Mouse (Mus musculus) intestine, embryonic 14.5 days (tissue): ENCODE data around the gene Mbl2. TPM values are rescaled to one million over a fixed set of nuclear protein-coding genes. Genes with fewer than 3 reads are reported as not detected.

ENCODE experiments used
- ATAC-seq: fragments of 200-750 bp; cut with Nextera tagmentation; replicated peaks from 2 replicates; pipeline ENCODE4 v1.8.0; 2017; ENCODE audit warnings: low read depth, moderate number of reproducible peaks, moderate TSS enrichment, moderate library complexity; ENCODE audit not compliant: low FRiP score, low TSS enrichment
- DNase-seq: peaks from one replicate; pipeline ENCODE4 v3.0.0-alpha.2; 2018; ENCODE audit warnings: low spot score
- H3K27ac ChIP-seq: fragments of 300-500 bp; sonication (generic); 2 replicates; pipeline ENCODE4 v1.5.1; 2014; ENCODE audit warnings: low read depth, mild to moderate bottlenecking, control low read depth
- H3K27me3 ChIP-seq: fragments of 300-500 bp; sonication (generic); replicated peaks from 2 replicates; pipeline ENCODE4 v1.6.1; 2014; ENCODE audit warnings: low read length, control low read depth; ENCODE audit not compliant: control insufficient read depth, insufficient read depth
- H3K36me3 ChIP-seq: fragments of 300-500 bp; sonication (generic); 2 replicates; pipeline ENCODE4 v1.6.1; 2014; ENCODE audit warnings: low read length, control low read depth; ENCODE audit not compliant: control insufficient read depth, insufficient read depth
- H3K4me1 ChIP-seq: fragments of 300-500 bp; sonication (generic); replicated peaks from 2 replicates; pipeline ENCODE4 v1.6.1; 2014; ENCODE audit warnings: low read length, control low read depth, mixed read lengths; ENCODE audit not compliant: control insufficient read depth, insufficient read depth
- H3K4me2 ChIP-seq: fragments of 300-500 bp; sonication (generic); 2 replicates; pipeline ENCODE4 v1.6.1; 2014; ENCODE audit warnings: low read length
- H3K4me3 ChIP-seq: fragments of 300-500 bp; sonication (generic); 2 replicates; pipeline ENCODE4 v1.5.1; 2014; ENCODE audit warnings: low read depth, low read length, control low read depth, mixed read lengths
- H3K9ac ChIP-seq: fragments of 300-500 bp; sonication (generic); 2 replicates; pipeline ENCODE4 v1.6.1; 2014; ENCODE audit warnings: mild to moderate bottlenecking, low read length
- H3K9me3 ChIP-seq: fragments of 300-500 bp; sonication (generic); 2 replicates; pipeline ENCODE4 v1.6.1; 2016; ENCODE audit warnings: low read length, control low read depth; ENCODE audit not compliant: control insufficient read depth
- WGBS: fragments of 180-500 bp; shearing (Covaris S2); extraction: QIAGEN DNeasy Blood & Tissue Kit; methylation state at CpG from one replicate; pipeline ENCODE4 v1.1.7; 2014; 5-methylcytosine and 5-hydroxymethylcytosine counted together
- microRNA-seq: library from miRNA; unstranded; fragments of <30 nt; microRNA quantifications from one replicate; pipeline ENCODE4, GENCODE M21; 2016
- polyA plus RNA-seq: library from polyadenylated mRNA; unstranded; fragments of >200 nt; fragmentation: Nextera tagmentation; extraction: Ambion mirVana; gene quantifications from 2 replicates; pipeline ENCODE4 v1.2.1, GENCODE M21; 2014

Mbl2 gene
- polyA plus RNA-seq, 1 experiment from 2014 or later, result not detected

DNA sequence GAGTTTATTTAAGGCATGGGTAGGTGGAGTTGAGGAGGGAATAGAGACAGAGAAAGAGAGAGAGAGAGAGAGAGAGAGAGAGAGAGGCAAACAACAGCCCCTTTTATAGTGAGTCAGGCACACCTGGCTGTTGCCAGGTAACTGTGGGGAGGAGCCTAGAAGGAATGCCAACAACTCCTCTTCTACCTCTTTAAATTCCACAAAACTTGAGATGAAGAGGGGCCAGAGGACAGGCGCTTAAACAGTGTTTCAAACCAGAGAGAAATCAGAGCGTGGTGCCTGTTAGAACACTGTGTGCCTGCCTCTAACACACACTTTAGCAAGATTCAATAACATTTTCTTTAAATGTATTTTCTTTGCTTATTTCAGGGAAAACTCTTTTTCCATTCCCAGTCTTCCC is 19.5 kb downstream of the Mbl2 start:
- Histone ChIP-seq H3K4me1 (peaks cover 7% of the 10 kb centered on the region; the same call in 1 of the 2 replicates), H3K9me3 (no peaks in the 10 kb centered on the region), H3K27ac (no peak overlapping the region), H3K27me3 (0 out of 2 replicates have a peak, but pooled peaks cover 5% of the 10 kb centered on the region), H3K4me3 (no peak overlapping the region), H3K9ac (no peak overlapping the region), H3K4me2 (no peak overlapping the region), H3K36me3 (no peaks in the 10 kb centered on the region)
- DNase-seq (no peak), ATAC-seq (no peak)
- 70% methylated on average over 2 of the region's 2 CpGs for WGBS

DNA sequence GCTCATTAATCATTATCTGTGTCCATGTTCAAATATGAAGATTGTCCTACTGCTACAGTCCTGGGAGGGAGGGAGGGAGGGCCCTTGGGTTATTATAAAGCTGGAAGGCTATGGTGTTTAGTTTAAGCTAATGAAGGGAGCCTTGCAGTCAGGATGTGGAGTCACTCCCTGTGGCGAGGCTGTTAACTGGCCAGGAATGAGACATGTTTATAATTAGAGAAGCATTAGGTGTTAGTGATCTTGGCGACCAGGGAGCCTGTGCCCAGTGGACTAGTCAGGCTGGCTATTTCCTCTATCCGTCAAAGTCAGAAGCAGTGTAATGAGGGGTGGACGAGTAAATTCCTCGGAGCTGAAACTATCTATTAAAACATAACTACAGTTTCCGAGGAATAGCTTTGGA is 23.6 kb downstream of the Mbl2 start:
- Histone ChIP-seq H3K9me3 (no peaks in the 10 kb centered on the region), H3K9ac (no peak overlapping the region), H3K4me2 (no peak overlapping the region), H3K4me1 (peaks cover 7% of the 10 kb centered on the region; the same call in 1 of the 2 replicates), H3K27ac (no peak overlapping the region), H3K36me3 (no peaks in the 10 kb centered on the region), H3K4me3 (no peak overlapping the region), H3K27me3 (no peaks in the 10 kb centered on the region)
- ATAC-seq, result no peak
- WGBS, result 13% methylated on average over 6 of the region's 6 CpGs
- DNase-seq, result no peak

DNA sequence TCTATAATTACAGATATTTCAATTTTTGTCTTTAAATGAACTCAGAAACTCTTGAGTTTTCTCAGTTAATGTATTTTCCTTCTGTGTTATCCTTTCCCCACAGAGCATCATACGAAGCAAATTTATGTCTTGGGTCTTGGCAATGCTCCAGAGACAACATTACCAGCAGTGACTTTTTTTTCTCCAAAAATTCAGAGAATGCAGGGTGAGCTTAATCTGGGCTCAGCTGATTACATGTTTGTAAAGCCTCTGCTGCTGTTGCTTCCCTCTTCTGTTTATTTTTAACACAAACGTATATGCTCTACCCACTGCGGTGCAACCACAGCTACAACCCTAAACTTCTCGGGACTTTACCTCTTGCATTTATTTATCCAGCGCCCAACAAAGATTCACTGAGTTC is 48.4 kb downstream of the Mbl2 start:
- H3K4me2 ChIP-seq, result no peak overlapping the region
- no peak overlapping the region for H3K4me3 ChIP-seq
- no peak for DNase-seq
- no peak overlapping the region for H3K9ac ChIP-seq
- H3K27me3 ChIP-seq, result no peaks in the 10 kb centered on the region
- H3K9me3 ChIP-seq, result no peaks in the 10 kb centered on the region
- no peak for ATAC-seq
- no peak overlapping the region for H3K27ac ChIP-seq
- no peaks in the 10 kb centered on the region for H3K36me3 ChIP-seq
- WGBS, result 40% methylated on average over 5 of the region's 5 CpGs
- H3K4me1 ChIP-seq, result no peaks in the 10 kb centered on the region

DNA sequence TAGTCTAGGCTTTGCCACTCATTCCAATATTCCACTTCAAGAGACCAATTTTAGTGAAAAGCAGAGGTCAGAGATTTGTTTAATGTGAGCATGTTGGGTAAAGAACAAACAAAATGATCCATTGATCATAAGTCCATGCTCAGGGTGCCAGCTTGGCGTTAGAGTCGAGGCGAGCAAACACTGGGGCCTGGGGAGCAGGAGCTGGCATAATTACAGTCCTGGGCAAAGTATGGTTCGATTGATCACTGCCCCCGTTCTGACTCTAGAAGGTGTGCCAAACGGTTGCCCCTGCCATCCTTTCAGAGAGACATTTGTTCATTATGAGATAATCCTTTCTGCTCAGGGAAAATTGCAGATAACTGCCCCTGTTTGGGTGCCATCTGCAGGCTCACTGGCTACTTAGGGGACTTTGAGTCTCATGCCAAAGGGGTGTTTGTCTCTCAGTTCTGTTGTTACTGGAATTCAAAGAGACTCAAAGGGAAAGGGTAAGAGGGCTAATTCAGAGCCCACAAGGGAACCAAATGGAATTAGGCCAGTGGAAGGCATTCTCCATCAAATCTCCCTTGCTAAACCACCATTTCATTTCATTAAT is 55.3 kb downstream of the Mbl2 start:
- no peak overlapping the region for H3K4me2 ChIP-seq
- 88% methylated on average over 6 of the region's 6 CpGs for WGBS
- no peak overlapping the region for H3K4me3 ChIP-seq
- DNase-seq, result no peak
- H3K4me1 ChIP-seq, result no peaks in the 10 kb centered on the region
- no peak overlapping the region for H3K9ac ChIP-seq
- no peaks in the 10 kb centered on the region for H3K27me3 ChIP-seq
- H3K9me3 ChIP-seq, result no peaks in the 10 kb centered on the region
- H3K36me3 ChIP-seq, result no peaks in the 10 kb centered on the region
- no peak for ATAC-seq
- H3K27ac ChIP-seq, result no peak overlapping the region

Small RNA genes lying within 50 kb of the gene (microRNA-seq; reads per million reads assigned to microRNA genes)
- not detected for gene Gm24108

Other genes with a start within 250 kb of the Mbl2 start
- gene Trpd52l3, start 229.2 kb upstream of the Mbl2 start, polyA plus RNA-seq, result not detected in 2 replicates
- 69.9 and 72.3 TPM in 2 replicates for gene Uhrf2, start 202.4 kb upstream of the Mbl2 start, polyA plus RNA-seq
- 2.4 and 2.9 TPM in 2 replicates for gene Gldc, start 57.5 kb upstream of the Mbl2 start, polyA plus RNA-seq